Mouse (Mus musculus) stomach, postnatal 0 days (tissue): ENCODE data around the gene Ankrd2. TPM values are rescaled to one million over a fixed set of nuclear protein-coding genes. Genes with fewer than 3 reads are reported as not detected.

ENCODE experiments used
- ATAC-seq: fragments of 200-750 bp; cut with Nextera tagmentation; 2 replicates; pipeline ENCODE4 v1.8.0; 2017; ENCODE audit not compliant: low FRiP score, low TSS enrichment
- DNase-seq: peaks from one replicate; pipeline ENCODE4 v3.0.0-alpha.2; 2016; ENCODE audit warnings: low spot score
- H3K27ac ChIP-seq: fragments of 300-500 bp; sonication (generic); replicated peaks from 2 replicates; pipeline ENCODE4 v1.5.1; 2014; ENCODE audit warnings: mild to moderate bottlenecking, control low read depth
- H3K27me3 ChIP-seq: fragments of 300-500 bp; sonication (generic); 2 replicates; pipeline ENCODE4 v1.6.1; 2014; ENCODE audit warnings: low read length; ENCODE audit not compliant: control insufficient read depth, insufficient read depth
- H3K36me3 ChIP-seq: fragments of 300-500 bp; sonication (generic); 2 replicates; pipeline ENCODE4 v1.6.1; 2014; ENCODE audit warnings: low read length, mixed read lengths; ENCODE audit not compliant: control insufficient read depth, insufficient read depth
- H3K4me1 ChIP-seq: fragments of 300-500 bp; sonication (generic); replicated peaks from 2 replicates; pipeline ENCODE4 v1.6.1; 2014; ENCODE audit warnings: antibody characterized with exemption; ENCODE audit not compliant: control insufficient read depth, insufficient read depth
- H3K4me2 ChIP-seq: fragments of 300-500 bp; sonication (generic); replicated peaks from 2 replicates; pipeline ENCODE4 v1.6.1; 2014; ENCODE audit warnings: low read depth, mild to moderate bottlenecking, control low read depth, moderate library complexity
- H3K4me3 ChIP-seq: fragments of 300-500 bp; sonication (generic); 2 replicates; pipeline ENCODE4 v1.5.1; 2014; ENCODE audit warnings: low read depth, low read length, control low read depth
- H3K9ac ChIP-seq: fragments of 300-500 bp; sonication (generic); 2 replicates; pipeline ENCODE4 v1.6.1; 2014; ENCODE audit warnings: mild to moderate bottlenecking, low read length, control low read depth, mixed read lengths
- H3K9me3 ChIP-seq: fragments of 300-500 bp; sonication (generic); 2 replicates; pipeline ENCODE4 v1.6.1; 2016; ENCODE audit warnings: low read length; ENCODE audit not compliant: control insufficient read depth
- CTCF ChIP-seq: IDR thresholded peaks from 2 replicates; pipeline ENCODE4 v1.5.1; 2016; ENCODE audit warnings: antibody characterized with exemption, low read depth, mild to moderate bottlenecking, moderate library complexity
- EP300 ChIP-seq: optimal IDR thresholded peaks from 2 replicates; pipeline ENCODE3; 2016; ENCODE audit warnings: antibody characterized with exemption
- WGBS: fragments of 180-500 bp; shearing (Covaris S2); extraction: QIAGEN DNeasy Blood & Tissue Kit; methylation state at CpG from one replicate; pipeline ENCODE4 v1.1.7; 2014; 5-methylcytosine and 5-hydroxymethylcytosine counted together
- polyA plus RNA-seq: library from polyadenylated mRNA; unstranded; fragments of >200 nt; fragmentation: Nextera tagmentation; extraction: Ambion mirVana; gene quantifications from 2 replicates; pipeline ENCODE4 v1.2.1, GENCODE M21; 2015

Ankrd2 gene
- polyA plus RNA-seq, 1 experiment from 2014 or later = 0.11 TPM

GRCm38 (mm10) chr19:42017399-42018247 is 18.2 kb upstream of the Ankrd2 start:
- peak; percentile 73; the same call in 1 of the 2 replicates for ATAC-seq
- no peak for TF ChIP-seq CTCF
- no peak for TF ChIP-seq EP300
- peak; percentile 38 for DNase-seq

GRCm38 (mm10) chr19:42019011-42019522 is 16.7 kb upstream of the Ankrd2 start:
- 47% methylated on average over 4 of the region's 4 CpGs for whole genome bisulfite sequencing
- H3K9ac ChIP-seq = no peak overlapping the region

More at GRCm38 (mm10) chr19:42017399-42018247, 18.2 kb upstream of the Ankrd2 start:
- H3K4me3 ChIP-seq = no peak overlapping the region
- H3K9ac ChIP-seq = peak overlapping the region; percentile 18; the same call in 1 of the 2 replicates
- H3K27ac ChIP-seq = peak overlapping the region; percentile 89
- no peaks in the 10 kb centered on the region for H3K9me3 ChIP-seq
- H3K4me1 ChIP-seq = peaks cover 15% of the 10 kb centered on the region
- no peaks in the 10 kb centered on the region for H3K27me3 ChIP-seq
- H3K4me2 ChIP-seq = no peak overlapping the region; the same call in 1 of the 2 replicates
- 34% methylated on average over 8 of the region's 8 CpGs for WGBS
- no peaks in the 10 kb centered on the region for H3K36me3 ChIP-seq

GRCm38 (mm10) chr19:42021681-42022541 is 13.9 kb upstream of the Ankrd2 start:
- Histone ChIP-seq H3K4me1 (peaks cover 12% of the 10 kb centered on the region), H3K4me3 (no peak overlapping the region), H3K9me3 (no peaks in the 10 kb centered on the region), H3K4me2 (no peak overlapping the region), H3K27me3 (no peaks in the 10 kb centered on the region), H3K36me3 (no peaks in the 10 kb centered on the region), H3K27ac (peak overlapping the region; percentile 30), H3K9ac (no peak overlapping the region)
- DNase-seq (no peak), ATAC-seq (no peak)
- WGBS = 64% methylated on average over 10 of the region's 10 CpGs
- TF ChIP-seq EP300 (no peak), CTCF (no peak)

More at GRCm38 (mm10) chr19:42019011-42019522, 16.7 kb upstream of the Ankrd2 start:
- no peaks in the 10 kb centered on the region for H3K36me3 ChIP-seq
- TF ChIP-seq CTCF = no peak
- TF ChIP-seq EP300 = no peak
- H3K4me3 ChIP-seq = no peak overlapping the region
- H3K9me3 ChIP-seq = no peaks in the 10 kb centered on the region
- ATAC-seq (no peak), DNase-seq (no peak)
- no peaks in the 10 kb centered on the region for H3K27me3 ChIP-seq
- no peak overlapping the region for H3K4me2 ChIP-seq
- peak overlapping the region; percentile 89 for H3K27ac ChIP-seq
- peaks cover 15% of the 10 kb centered on the region for H3K4me1 ChIP-seq

- TF ChIP-seq CTCF (no peak), EP300 (no peak)
- 50% methylated on average over 2 of the region's 2 CpGs for WGBS
- Histone ChIP-seq H3K27ac (peak overlapping the region; percentile 35; the same call in 1 of the 2 replicates), H3K4me1 (peaks cover 7% of the 10 kb centered on the region), H3K9ac (no peak overlapping the region), H3K36me3 (no peaks in the 10 kb centered on the region), H3K27me3 (no peaks in the 10 kb centered on the region), H3K9me3 (no peaks in the 10 kb centered on the region), H3K4me3 (no peak overlapping the region), H3K4me2 (no peak overlapping the region)
- ATAC-seq = no peak
- no peak for DNase-seq
Measured at GRCm38 (mm10) chr19:42022542-42022848, 13.3 kb upstream of the Ankrd2 start.

GRCm38 (mm10) chr19:42026158-42026557 is 9.6 kb upstream of the Ankrd2 start:
- no peak overlapping the region for H3K9ac ChIP-seq
- no peak overlapping the region for H3K4me2 ChIP-seq
- peak; percentile 99 for TF ChIP-seq CTCF
- TF ChIP-seq EP300 = no peak
- H3K9me3 ChIP-seq = no peaks in the 10 kb centered on the region
- peak; percentile 80 for DNase-seq
- WGBS = 4% methylated on average over 5 of the region's 5 CpGs
- no peak overlapping the region for H3K4me3 ChIP-seq
- no peaks in the 10 kb centered on the region for H3K36me3 ChIP-seq
- H3K27ac ChIP-seq = no peak overlapping the region
- 0 out of 2 replicates have a peak, but pooled peaks cover 3% of the 10 kb centered on the region for H3K4me1 ChIP-seq
- H3K27me3 ChIP-seq = no peaks in the 10 kb centered on the region
- ATAC-seq = peak; percentile 80
